Mouse (Mus musculus) kidney, adult 2 months (tissue): ENCODE measurements around the gene Zfp536.

Source experiments
- CTCF ChIP-seq: fragments of 200-500 bp; conservative IDR thresholded peaks from 2 replicates; pipeline ENCODE4 v1.5.1; 2011; ENCODE audit warnings: low read depth, mild to moderate bottlenecking, control low read depth, low read length, moderate library complexity, mixed read lengths; ENCODE audit not compliant: insufficient read depth, insufficient read length
- POLR2A ChIP-seq: fragments of 200-500 bp; IDR thresholded peaks from one replicate; pipeline ENCODE4 v1.6.1; 2011; ENCODE audit warnings: low read depth, low read length, control low read depth

- TF ChIP-seq CTCF, result no peak
- no peak for TF ChIP-seq POLR2A
These were observed 350.5 kb downstream of the Zfp536 start for GRCm38 (mm10) chr7:37422966-37423365.
